Mouse (Mus musculus) cerebral cortex, adult 2 months (tissue): ENCODE results near the gene Cox5b.

ENCODE experiments used
- WGBS: fragments of 180-500 bp; shearing (Covaris S2); methylation state at CpG from one replicate; pipeline ENCODE4 v1.1.7; 2018; 5-methylcytosine and 5-hydroxymethylcytosine counted together

Cox5b gene

DNA sequence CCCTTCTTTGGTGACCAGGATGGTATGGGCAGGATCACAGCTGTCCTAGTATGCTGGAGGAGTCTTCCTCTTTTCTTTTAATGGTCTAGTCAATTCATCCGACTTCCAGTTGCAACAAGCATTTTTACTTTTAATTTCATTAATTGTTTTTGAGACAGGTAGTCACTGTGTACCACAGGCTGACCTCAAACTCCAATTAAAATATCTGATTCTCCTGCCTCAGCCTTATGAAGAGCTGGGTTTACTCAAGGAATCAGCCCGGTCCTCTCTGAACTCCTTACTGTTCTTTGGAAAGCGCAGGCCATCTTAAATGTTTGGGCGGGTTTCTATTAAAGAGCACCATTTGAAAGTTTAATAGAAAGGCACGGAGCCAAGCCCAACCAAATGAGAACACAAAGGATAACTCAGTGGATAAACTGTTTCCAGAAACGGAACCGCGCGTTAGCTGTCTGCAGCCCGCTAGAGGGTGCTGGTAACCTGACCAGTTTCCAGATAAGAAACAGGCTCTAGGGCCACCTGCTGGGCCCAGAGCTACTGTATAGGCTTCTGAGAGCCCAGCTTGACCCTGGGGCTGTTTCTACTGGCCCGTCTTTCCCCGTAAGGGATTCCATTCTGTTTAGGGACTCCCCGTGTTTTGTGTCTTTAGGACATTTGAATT lies 7.3 kb upstream of the Cox5b start:
- 5% methylated on average over 13 of the region's 13 CpGs for WGBS

GRCm38 (mm10) chr1:36690671-36691235 lies 496 bp upstream of the Cox5b start:
- 56% methylated on average over 11 of the region's 11 CpGs for WGBS

DNA sequence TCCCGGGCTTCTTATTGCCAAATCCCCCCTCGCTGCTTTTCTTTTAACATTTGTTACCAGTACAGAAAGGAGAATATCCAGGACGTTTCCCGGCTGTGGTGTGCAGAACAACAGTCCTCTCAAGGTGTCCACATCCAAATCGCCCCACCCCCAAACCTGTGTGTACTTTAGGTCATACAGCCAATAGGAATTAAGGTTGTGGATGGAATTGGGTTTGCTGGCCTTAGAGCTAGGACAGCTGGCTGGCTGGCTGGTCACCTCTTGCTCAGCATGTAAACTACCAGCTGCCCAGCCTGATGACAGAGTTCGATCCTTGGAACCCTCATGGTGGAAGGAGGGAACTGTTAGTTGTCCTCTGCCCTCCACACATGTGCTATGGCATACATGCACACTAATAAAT lies 3.6 kb downstream of the Cox5b start:
- WGBS: 86% methylated on average over 6 of the region's 6 CpGs

GRCm38 (mm10) chr1:36696411-36696810 lies 5.2 kb downstream of the Cox5b start:
- 63% methylated on average over 6 of the region's 6 CpGs for WGBS

DNA sequence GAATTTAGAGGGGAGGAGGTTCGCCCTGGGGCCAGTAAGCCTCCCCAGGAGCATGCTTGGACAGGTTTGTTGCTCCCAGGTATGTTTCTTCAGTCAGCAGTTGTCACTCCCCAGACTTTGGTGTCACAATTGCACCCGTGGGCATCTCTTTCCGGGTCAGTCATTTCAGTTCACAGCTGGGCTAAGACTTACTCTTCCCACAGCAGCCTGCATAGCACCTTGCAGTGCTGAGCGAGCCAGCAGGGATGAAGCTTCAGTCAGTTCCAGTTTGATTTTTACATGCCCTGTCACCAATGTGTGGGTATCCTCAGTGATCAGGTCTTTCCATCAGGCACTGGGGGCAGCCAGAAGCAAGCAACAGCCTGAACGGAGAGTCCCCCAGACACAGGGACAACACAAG lies 5.8 kb downstream of the Cox5b start:
- WGBS: 55% methylated on average over 5 of the region's 5 CpGs

DNA sequence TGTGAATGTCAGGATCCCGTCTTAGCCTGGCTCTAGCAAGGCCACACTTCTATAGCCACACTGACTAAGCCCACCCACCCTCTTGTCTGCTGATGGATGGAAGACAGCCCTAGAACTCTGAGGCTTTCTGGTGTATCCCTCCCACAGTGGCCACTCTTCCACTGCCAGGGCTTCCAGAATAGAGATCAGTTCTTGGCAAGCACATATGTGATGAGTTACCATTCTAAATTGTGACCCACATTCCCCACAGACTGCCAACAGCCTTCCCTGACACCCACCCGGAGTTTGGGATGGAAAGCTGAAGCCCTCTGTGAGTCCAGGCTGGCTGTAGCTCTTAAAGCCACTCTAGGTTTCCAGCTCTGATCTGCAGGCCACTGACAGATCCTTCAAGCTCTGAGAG lies 15.9 kb downstream of the Cox5b start:
- WGBS: 45% methylated on average over 2 of the region's 2 CpGs

- 58% methylated on average over 3 of the region's 3 CpGs for WGBS
These were observed 16.5 kb downstream of the Cox5b start for GRCm38 (mm10) chr1:36707797-36708196.

DNA sequence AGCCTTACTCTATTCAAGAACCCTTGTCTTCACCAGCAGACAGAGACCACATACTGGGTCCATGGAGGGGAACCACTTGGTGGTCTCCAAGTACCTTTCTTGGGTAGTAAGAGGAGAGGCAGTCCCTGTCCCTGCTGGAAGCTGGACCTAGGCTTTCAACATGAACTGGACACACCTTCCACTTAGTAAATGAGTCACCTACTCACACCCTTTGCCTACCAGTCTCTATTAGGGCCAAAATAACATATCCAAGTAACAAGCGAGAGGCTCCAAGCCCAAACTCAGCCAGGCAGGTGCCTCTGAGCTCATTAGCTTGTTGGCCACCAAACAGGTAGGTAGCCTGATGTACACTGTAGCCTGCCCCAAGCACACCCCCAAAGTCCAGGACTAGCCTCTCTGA lies 17.4 kb downstream of the Cox5b start:
- 63% methylated on average over 1 of the region's 1 CpGs for WGBS

DNA sequence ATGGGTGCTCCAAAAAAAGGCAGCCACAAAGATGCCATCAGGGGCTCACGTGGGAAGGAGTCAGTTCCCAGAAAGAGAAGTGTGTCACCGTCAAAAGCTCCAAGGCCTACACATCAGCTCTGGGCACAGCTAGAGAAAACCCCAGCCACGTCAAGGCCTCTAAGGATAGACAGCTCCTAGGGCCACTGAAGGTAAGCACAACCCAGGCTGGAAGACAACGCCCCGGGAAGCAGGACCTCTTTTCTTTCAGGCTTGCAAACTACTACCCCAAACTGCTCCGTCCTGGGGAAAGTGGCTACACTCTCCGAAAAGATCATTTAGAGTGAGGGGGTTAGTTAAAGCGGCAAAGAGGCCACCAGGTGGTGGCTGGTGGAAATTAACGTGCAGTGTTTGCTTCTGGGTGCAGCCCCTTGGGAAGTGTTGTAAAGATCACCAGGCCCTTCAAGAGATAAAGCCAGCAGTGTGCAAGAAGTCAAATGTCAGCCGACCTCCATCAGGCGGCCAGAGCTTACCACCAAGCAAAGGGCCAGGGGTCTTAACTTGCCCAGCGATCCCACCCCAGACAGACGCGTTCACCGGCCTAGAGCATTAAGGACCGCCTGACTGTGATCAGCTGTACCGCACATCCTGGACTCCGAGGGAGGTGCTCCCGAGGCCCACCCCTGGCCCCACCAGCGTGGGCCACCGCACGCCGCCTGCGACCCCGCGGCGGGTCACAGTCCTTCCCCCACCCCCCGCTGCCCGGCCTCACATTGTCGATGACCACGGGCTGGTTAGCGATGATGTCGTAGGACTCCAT lies 18.0 kb downstream of the Cox5b start:
- under 1% methylated on average over 33 of the region's 33 CpGs for WGBS

GRCm38 (mm10) chr1:36709854-36710280 lies 18.6 kb downstream of the Cox5b start, which contains the start of gene 4933424G06Rik:
TSS of gene 4933424G06Rik (plus strand) at chr1:36710149.
- WGBS: under 1% methylated on average over 29 of the region's 29 CpGs

DNA sequence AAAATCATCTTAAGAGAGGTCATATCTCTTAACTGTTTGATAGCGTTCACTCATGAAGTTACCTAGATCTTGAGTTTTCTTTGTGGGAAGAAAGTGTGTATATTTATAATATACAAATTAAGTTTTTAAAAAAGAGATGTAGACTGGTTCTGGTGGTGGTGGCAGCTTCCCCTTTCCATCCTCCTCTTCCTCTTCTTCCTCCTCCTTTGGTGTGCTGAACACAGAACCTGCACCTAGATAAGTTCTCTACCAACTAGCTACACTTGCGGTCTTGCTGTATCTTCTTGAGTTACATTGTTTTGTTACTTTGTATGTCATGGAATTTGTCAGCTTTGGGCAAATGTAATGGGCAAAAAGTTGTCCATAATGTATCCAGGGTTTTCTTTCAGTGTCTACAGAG lies 19.9 kb downstream of the Cox5b start:
- 94% methylated on average over 2 of the region's 2 CpGs for WGBS

DNA sequence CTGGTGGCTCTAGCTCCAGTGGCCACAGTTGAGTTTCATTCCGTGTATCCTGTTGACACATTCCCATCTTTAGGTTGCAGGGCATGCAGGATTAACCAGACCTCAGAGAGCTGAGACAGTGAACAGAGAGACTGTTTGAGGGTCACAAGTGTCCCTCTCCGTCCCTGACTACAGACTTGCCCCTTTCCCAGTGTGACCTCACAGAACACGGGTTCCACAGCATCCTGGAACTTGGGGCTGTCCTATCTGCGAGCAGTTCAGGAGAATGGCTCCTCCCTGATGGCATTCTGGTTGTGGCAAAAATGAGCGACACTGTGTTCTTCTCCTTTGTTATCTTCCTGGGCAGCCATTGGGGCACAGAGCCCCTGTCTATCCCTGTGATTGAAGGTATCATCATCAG lies 23.1 kb downstream of the Cox5b start, which contains the start of gene Actr1b:
Actr1b (minus strand) TSS at position 112 of the 400 bp plus-strand sequence.
- 90% methylated on average over 5 of the region's 5 CpGs for WGBS

DNA sequence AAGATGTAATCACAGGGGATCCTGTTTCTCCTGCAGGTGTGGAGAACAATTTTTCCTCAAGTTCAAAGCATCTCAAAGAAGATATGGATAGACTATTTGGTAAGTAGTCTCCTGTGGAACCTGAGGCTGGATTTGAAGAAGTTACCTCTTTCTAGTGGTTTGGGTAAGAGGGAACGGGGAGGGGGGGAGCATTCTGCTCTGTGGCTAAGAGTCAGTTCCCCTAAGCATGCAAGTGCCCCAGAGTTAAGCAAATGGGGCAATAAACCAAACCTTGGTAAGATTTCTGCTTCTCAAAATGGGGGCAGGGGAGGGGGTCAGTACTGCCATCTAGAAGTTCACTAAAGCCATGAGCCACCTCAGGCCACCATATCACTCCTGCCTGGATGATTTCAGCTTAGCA lies 27.5 kb downstream of the Cox5b start:
- 93% methylated on average over 1 of the region's 1 CpGs for WGBS

DNA sequence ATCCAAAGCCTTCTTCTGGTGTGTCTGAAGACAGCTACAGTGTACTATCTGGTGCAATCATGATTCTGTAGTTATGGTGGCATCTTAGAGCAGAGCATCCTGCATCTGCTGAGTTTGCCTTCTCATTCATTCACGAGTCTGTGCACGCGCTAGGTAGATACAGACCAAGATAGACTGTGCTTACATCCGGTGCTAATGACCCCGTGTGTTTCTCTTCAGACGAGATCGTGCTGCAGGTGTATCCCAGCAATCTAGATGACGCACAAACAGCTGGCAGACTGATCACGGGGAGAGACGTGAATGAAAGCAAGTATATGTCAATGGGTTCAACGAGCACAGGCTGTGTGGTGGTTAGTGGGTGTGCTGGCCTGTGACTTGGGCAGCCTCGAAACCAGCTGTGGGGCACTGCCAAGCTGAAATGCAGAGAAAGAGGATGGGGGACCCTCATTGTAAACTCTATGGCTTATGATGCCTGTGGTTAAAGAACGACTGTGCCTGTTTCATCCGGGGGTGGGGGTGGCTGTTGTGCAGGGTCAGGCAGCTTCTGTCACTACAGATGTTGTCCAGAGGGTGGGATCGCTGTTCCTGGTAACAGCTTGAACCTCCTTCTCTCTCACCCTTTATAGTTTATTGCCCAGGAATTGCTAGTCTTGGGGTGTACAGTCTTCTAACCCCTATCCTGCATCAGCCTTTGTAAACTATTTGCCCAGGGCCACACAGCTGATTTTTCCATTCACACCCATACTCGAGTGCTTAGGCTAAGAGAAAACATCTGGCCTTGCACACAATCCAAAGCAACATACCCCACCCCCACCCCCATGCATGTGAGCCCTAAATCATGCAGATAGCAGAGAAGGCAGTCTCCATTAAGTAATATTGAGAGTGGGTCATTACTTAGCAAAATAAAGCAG lies 32.2 kb downstream of the Cox5b start:
- WGBS: 78% methylated on average over 16 of the region's 16 CpGs

- 70% methylated on average over 4 of the region's 4 CpGs for WGBS
These were observed 32.8 kb downstream of the Cox5b start for GRCm38 (mm10) chr1:36724057-36724431.

DNA sequence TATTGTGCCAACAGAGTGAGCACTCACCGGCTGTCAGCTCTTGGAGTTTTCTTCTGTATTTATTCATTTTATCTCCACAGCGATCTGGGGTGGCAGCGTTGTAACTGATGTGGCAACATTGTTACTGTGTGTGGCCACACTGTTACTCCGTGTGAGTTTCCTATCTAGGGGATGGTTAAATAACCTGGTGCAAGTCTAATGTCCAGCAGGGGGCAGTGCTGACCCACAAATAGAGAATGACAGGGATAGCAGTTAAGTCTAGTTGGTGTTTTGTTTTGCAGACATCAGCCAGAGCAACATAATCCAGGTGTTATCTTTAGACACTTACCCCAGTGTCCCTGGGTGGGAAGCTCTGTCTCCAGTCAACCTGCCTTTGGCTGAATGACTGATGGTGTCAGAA lies 46.1 kb downstream of the Cox5b start:
- WGBS: 14% methylated on average over 4 of the region's 4 CpGs

GRCm38 (mm10) chr1:36739231-36739630 lies 48.0 kb downstream of the Cox5b start:
- WGBS: 73% methylated on average over 5 of the region's 5 CpGs

- 81% methylated on average over 9 of the region's 9 CpGs for WGBS
These were observed 51.8 kb downstream of the Cox5b start for GRCm38 (mm10) chr1:36743046-36743445.
